Mouse (Mus musculus) spleen, adult 2 months (tissue): ENCODE measurements at regions not wholly inside any gene's neighbourhood (a gene's known extent, or its start where the extent isn't known, plus 50 kb on each side); places are given as distances from the start of the nearest gene placed in this dataset.

Experiments
- CTCF ChIP-seq: fragments of 200-500 bp; IDR thresholded peaks from 2 replicates; pipeline ENCODE4 v1.5.1; 2011; ENCODE audit warnings: mild to moderate bottlenecking, inconsistent platforms; ENCODE audit not compliant: insufficient read depth, insufficient read length, insufficient replicate concordance; ENCODE audit errors: extremely low read depth
- POLR2A ChIP-seq: fragments of 200-500 bp; IDR thresholded peaks from 2 replicates; pipeline ENCODE4 v1.6.1; 2011; ENCODE audit warnings: low read depth, low read length, inconsistent platforms

- TF ChIP-seq POLR2A (no peak), CTCF (no peak)
Measured at GRCm38 (mm10) chr13:54301110-54301509, 70.0 kb upstream of the Cplx2 start.
